Mouse (Mus musculus) limb, embryonic 13.5 days (tissue): ENCODE results near the gene Prss41. TPM values are rescaled to one million over a fixed set of nuclear protein-coding genes. Genes with fewer than 3 reads are reported as not detected.

Source experiments
- ATAC-seq: fragments of 200-750 bp; cut with Nextera tagmentation; 2 replicates; pipeline ENCODE4 v1.8.0; 2017; ENCODE audit warnings: low read depth, moderate number of reproducible peaks, moderate TSS enrichment; ENCODE audit not compliant: low FRiP score
- H3K27ac ChIP-seq: fragments of 300-500 bp; sonication (generic); 2 replicates; pipeline ENCODE4 v1.5.1; 2015; ENCODE audit warnings: inconsistent platforms, mild to moderate bottlenecking, moderate library complexity
- H3K27me3 ChIP-seq: fragments of 300-500 bp; sonication (generic); 2 replicates; pipeline ENCODE4 v1.6.1; 2015; ENCODE audit warnings: mild to moderate bottlenecking, inconsistent platforms
- H3K36me3 ChIP-seq: fragments of 300-500 bp; sonication (generic); 2 replicates; pipeline ENCODE4 v1.6.1; 2015; ENCODE audit warnings: inconsistent platforms, mild to moderate bottlenecking, moderate library complexity
- H3K4me1 ChIP-seq: fragments of 300-500 bp; sonication (generic); 2 replicates; pipeline ENCODE4 v1.6.1; 2015; ENCODE audit warnings: inconsistent platforms
- H3K4me2 ChIP-seq: fragments of 300-500 bp; sonication (generic); replicated peaks from 2 replicates; pipeline ENCODE4 v1.6.1; 2015; ENCODE audit warnings: inconsistent platforms, mild to moderate bottlenecking, moderate library complexity
- H3K4me3 ChIP-seq: fragments of 300-500 bp; sonication (generic); 2 replicates; pipeline ENCODE4 v1.5.1; 2015; ENCODE audit warnings: moderate library complexity, mild to moderate bottlenecking, inconsistent platforms
- H3K9ac ChIP-seq: fragments of 300-500 bp; sonication (generic); 2 replicates; pipeline ENCODE4 v1.6.1; 2015; ENCODE audit warnings: mild to moderate bottlenecking, inconsistent platforms
- H3K9me3 ChIP-seq: fragments of 300-500 bp; sonication (generic); 2 replicates; pipeline ENCODE4 v1.6.1; 2016; ENCODE audit warnings: inconsistent platforms
- WGBS: fragments of 180-500 bp; shearing (Covaris S2); methylation state at CpG from one replicate; pipeline ENCODE4 v1.1.7; 2015; 5-methylcytosine and 5-hydroxymethylcytosine counted together
- polyA plus RNA-seq: library from polyadenylated mRNA; unstranded; fragments of >200 nt; fragmentation: Nextera tagmentation; extraction: Ambion mirVana; gene quantifications from 2 replicates; pipeline ENCODE4 v1.2.1, GENCODE M21; 2015

Gene Prss41
- polyA plus RNA-seq, 1 experiment from 2014 or later: 2.4 TPM

- H3K4me1 ChIP-seq: peaks cover 10% of the 10 kb centered on the region
- peaks cover 26% of the 10 kb centered on the region for H3K9me3 ChIP-seq
- H3K27ac ChIP-seq: no peak overlapping the region
- H3K27me3 ChIP-seq: no peaks in the 10 kb centered on the region
- no peak overlapping the region for H3K4me3 ChIP-seq
- no peak for ATAC-seq
- H3K9ac ChIP-seq: no peak overlapping the region
- H3K4me2 ChIP-seq: no peak overlapping the region
- 76% methylated on average over 5 of the region's 6 CpGs for WGBS
- H3K36me3 ChIP-seq: peaks cover 99% of the 10 kb centered on the region
Observed at GRCm38 (mm10) chr17:23822094-23822493, 21.9 kb downstream of the Prss41 start.

DNA sequence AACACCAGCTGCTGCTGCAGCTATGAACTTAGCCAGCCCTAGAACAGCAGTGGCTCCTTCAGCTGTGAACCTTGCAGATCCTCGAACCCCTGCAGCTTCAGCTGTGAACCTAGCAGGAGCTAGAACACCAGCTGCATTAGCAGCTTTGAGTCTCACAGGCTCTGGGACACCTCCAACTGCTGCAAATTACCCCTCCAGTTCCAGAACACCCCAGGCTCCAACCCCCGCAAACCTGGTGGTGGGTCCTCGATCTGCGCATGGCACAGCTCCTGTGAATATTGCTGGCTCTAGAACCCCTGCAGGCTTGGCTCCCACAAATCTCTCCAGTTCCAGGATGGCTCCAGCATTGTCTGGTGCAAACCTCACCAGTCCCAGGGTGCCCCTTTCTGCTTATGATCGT lies 23.2 kb downstream of the Prss41 start:
- Histone ChIP-seq H3K9me3 (peaks cover 33% of the 10 kb centered on the region), H3K4me1 (peaks cover 2% of the 10 kb centered on the region; the same call in 1 of the 2 replicates), H3K27me3 (no peaks in the 10 kb centered on the region), H3K27ac (no peak overlapping the region), H3K4me2 (no peak overlapping the region), H3K4me3 (no peak overlapping the region), H3K36me3 (peaks cover 100% of the 10 kb centered on the region), H3K9ac (no peak overlapping the region)
- no peak for ATAC-seq
- 96% methylated on average over 5 of the region's 5 CpGs for WGBS

DNA sequence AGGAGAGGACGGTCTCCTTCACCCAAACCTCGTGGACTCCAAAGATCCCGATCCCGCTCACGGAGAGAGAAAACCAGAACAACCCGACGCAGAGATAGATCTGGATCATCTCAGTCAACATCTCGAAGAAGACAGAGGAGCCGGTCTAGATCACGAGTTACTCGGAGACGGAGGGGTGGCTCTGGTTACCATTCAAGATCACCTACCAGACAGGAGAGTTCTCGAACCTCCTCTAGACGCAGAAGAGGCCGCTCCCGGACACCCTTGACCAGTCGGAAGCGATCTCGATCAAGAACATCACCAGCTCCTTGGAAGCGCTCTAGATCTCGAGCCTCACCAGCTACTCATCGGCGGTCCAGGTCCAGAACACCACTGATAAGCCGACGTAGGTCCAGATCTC lies 24.7 kb downstream of the Prss41 start:
- Histone ChIP-seq H3K9me3 (peaks cover 40% of the 10 kb centered on the region), H3K4me1 (no peaks in the 10 kb centered on the region), H3K9ac (no peak overlapping the region), H3K27ac (no peak overlapping the region), H3K36me3 (peaks cover 100% of the 10 kb centered on the region), H3K4me2 (no peak overlapping the region), H3K4me3 (no peak overlapping the region), H3K27me3 (no peaks in the 10 kb centered on the region)
- 99% methylated on average over 25 of the region's 25 CpGs for WGBS
- ATAC-seq: no peak

- H3K9me3 ChIP-seq: peaks cover 40% of the 10 kb centered on the region
- H3K27me3 ChIP-seq: no peaks in the 10 kb centered on the region
- H3K27ac ChIP-seq: no peak overlapping the region
- no peak overlapping the region for H3K9ac ChIP-seq
- WGBS: 98% methylated on average over 8 of the region's 8 CpGs
- no peak overlapping the region for H3K4me3 ChIP-seq
- peaks cover 100% of the 10 kb centered on the region for H3K36me3 ChIP-seq
- ATAC-seq: no peak
- H3K4me2 ChIP-seq: no peak overlapping the region
- H3K4me1 ChIP-seq: no peaks in the 10 kb centered on the region
Observed at GRCm38 (mm10) chr17:23818579-23818978, 25.4 kb downstream of the Prss41 start.

GRCm38 (mm10) chr17:23815641-23816040 lies 28.3 kb downstream of the Prss41 start:
- Histone ChIP-seq H3K9me3 (peaks cover 40% of the 10 kb centered on the region), H3K4me1 (no peaks in the 10 kb centered on the region), H3K4me2 (no peak overlapping the region), H3K4me3 (no peak overlapping the region), H3K36me3 (peaks cover 96% of the 10 kb centered on the region), H3K9ac (no peak overlapping the region), H3K27ac (no peak overlapping the region), H3K27me3 (no peaks in the 10 kb centered on the region)
- no peak for ATAC-seq
- WGBS: over 99% methylated on average over 16 of the region's 16 CpGs

DNA sequence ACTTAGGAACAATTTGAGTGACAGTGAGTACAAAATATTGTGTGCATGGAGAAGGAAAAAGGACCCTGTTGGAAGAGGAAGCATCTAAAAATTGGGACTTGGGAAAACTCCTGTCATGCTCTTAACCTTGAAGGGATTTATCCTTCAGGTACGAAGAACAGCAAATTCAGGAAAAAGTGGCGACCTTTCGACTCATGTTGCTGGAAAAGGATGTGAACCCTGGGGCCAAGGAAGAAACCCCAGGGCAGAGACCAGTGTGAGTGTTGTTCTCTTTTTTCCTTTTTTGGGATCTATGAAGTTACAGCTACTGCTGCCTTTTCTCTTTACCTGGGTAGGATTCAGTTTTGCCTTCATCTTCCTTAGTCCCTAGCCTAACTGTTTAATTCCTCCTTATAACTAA lies 36.1 kb downstream of the Prss41 start:
- WGBS: 92% methylated on average over 3 of the region's 3 CpGs
- Histone ChIP-seq H3K9me3 (no peaks in the 10 kb centered on the region), H3K36me3 (peaks cover 62% of the 10 kb centered on the region), H3K4me3 (no peak overlapping the region), H3K27ac (no peak overlapping the region), H3K27me3 (no peaks in the 10 kb centered on the region), H3K4me2 (no peak overlapping the region), H3K4me1 (peaks cover 32% of the 10 kb centered on the region), H3K9ac (no peak overlapping the region)
- ATAC-seq: no peak

DNA sequence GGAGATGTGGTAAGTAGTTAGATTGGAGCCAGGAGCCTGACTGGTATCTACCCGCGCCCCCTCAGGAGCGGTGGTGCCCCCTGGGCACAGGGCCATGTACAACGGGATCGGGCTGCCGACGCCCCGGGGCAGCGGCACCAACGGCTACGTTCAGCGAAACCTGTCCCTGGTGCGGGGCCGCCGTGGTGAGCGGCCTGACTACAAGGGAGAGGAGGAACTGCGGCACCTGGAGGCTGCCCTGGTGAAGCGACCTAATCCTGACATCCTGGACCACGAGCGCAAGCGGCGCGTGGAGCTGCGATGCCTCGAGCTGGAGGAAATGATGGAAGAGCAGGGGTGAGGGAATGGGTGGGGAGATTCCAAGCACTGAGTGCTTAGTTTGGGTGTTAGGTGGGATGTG lies 37.1 kb downstream of the Prss41 start:
- Histone ChIP-seq H3K4me2 (peak overlapping the region; percentile 95), H3K9ac (peak overlapping the region; percentile 46), H3K4me1 (peaks cover 32% of the 10 kb centered on the region), H3K27me3 (no peaks in the 10 kb centered on the region), H3K36me3 (peaks cover 51% of the 10 kb centered on the region), H3K4me3 (peak overlapping the region; percentile 20), H3K9me3 (no peaks in the 10 kb centered on the region), H3K27ac (no peak overlapping the region)
- no peak for ATAC-seq
- 79% methylated on average over 25 of the region's 25 CpGs for WGBS

GRCm38 (mm10) chr17:23804426-23805085 lies 39.4 kb downstream of the Prss41 start:
- no peak for ATAC-seq
- peak overlapping the region; percentile 99 for H3K4me3 ChIP-seq
- H3K27me3 ChIP-seq: no peaks in the 10 kb centered on the region
- peaks cover 30% of the 10 kb centered on the region for H3K36me3 ChIP-seq
- peak overlapping the region; percentile 97 for H3K27ac ChIP-seq
- H3K9ac ChIP-seq: peak overlapping the region; percentile 99
- peaks cover 32% of the 10 kb centered on the region for H3K4me1 ChIP-seq
- no peaks in the 10 kb centered on the region for H3K9me3 ChIP-seq
- H3K4me2 ChIP-seq: peak overlapping the region; percentile 95
- 3% methylated on average over 8 of the region's 8 CpGs for WGBS

DNA sequence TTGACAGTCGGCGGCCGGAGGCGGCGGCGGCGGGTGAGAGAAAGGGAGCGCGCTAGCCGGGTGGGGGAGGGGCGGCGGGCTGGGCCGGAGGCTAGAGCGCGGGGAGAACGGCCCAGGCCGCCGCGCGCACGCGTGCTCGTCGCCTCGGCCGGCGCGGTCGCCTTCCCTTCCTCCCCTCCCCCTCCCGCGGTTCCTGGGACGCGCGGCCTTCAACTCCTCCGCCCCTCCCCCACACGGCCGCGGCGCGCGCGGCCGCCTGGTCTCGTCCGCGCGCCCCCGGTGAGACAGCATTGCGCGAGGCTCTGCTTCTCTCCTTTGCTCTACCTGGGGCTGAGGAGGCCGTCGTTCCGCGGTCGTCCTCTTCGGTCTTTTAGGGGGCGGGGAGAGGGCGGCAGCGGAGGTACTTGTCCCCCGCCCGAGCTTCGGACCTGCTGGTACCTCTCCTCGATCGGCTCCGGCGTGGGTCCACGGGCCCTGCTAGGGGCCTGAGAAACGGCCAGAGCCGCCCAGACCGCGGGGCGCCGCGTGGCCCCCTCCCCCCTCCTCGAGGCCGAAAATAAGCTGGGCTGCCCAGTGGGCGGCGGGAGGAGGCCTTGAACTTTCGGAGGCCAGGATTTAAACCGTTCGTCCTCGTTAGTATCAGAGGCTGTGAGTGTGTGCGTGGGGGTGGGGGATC lies 40.5 kb downstream of the Prss41 start:
- H3K27ac ChIP-seq: peak overlapping the region; percentile 97
- H3K36me3 ChIP-seq: peaks cover 19% of the 10 kb centered on the region
- H3K9ac ChIP-seq: peak overlapping the region; percentile 99
- H3K9me3 ChIP-seq: no peaks in the 10 kb centered on the region
- WGBS: under 1% methylated on average over 56 of the region's 83 CpGs
- H3K4me2 ChIP-seq: peak overlapping the region; percentile 95
- H3K4me3 ChIP-seq: peak overlapping the region; percentile 99
- H3K4me1 ChIP-seq: peaks cover 32% of the 10 kb centered on the region
- H3K27me3 ChIP-seq: no peaks in the 10 kb centered on the region
- peak; percentile 54 for ATAC-seq

- WGBS: under 1% methylated on average over 60 of the region's 60 CpGs
- no peaks in the 10 kb centered on the region for H3K9me3 ChIP-seq
- H3K4me3 ChIP-seq: peak overlapping the region; percentile 99
- peak overlapping the region; percentile 95 for H3K4me2 ChIP-seq
- H3K9ac ChIP-seq: peak overlapping the region; percentile 99
- peak; percentile 99 for ATAC-seq
- H3K4me1 ChIP-seq: peaks cover 32% of the 10 kb centered on the region
- peaks cover 13% of the 10 kb centered on the region for H3K36me3 ChIP-seq
- H3K27me3 ChIP-seq: no peaks in the 10 kb centered on the region
- H3K27ac ChIP-seq: peak overlapping the region; percentile 97
Observed at GRCm38 (mm10) chr17:23802746-23803365, 41.1 kb downstream of the Prss41 start.

DNA sequence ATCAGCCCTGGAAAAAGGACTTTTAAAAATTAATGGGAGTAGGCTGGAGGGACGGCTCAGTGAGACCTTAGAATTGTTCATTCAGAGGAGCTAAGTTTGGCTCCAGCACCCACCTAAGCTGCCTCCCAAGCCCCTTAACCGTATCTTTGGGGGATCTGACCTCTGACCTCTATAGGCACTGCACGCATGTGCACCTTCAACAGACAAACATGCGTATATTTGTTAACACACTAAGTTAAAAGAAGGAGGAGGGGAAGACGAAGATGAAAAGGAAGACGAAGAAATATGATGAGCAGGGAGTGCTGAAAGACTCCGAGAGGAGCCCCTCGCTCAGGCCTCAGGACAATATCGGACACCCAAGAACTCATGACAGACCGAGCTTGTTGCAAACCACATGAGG lies 42.3 kb downstream of the Prss41 start:
- H3K9me3 ChIP-seq: no peaks in the 10 kb centered on the region
- no peak for ATAC-seq

DNA sequence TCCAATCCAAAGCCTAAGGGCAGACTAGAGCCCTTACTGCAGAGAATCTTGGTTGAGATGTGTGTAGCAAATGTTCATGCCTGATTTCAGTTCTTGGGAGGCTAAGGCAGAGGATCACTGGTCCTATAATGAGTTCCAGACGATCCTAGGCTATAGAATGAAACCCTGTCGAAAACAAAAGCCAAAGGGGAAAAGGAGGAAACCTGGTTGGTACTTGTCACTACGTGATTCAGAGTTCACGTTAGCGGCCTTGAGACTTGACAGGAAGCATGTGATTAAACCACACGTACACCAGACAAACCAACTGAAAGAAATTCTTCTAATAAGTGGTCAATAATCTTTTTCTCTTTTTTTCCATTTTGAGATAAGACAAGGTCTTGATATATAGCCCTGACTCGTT lies 46.7 kb downstream of the Prss41 start:
- H3K4me2 ChIP-seq: no peak overlapping the region
- H3K9ac ChIP-seq: no peak overlapping the region
- H3K27ac ChIP-seq: no peak overlapping the region
- H3K36me3 ChIP-seq: peaks cover 7% of the 10 kb centered on the region; the same call in 1 of the 2 replicates
- H3K4me3 ChIP-seq: no peak overlapping the region
- no peaks in the 10 kb centered on the region for H3K9me3 ChIP-seq
- H3K4me1 ChIP-seq: no peaks in the 10 kb centered on the region
- WGBS: 18% methylated on average over 7 of the region's 7 CpGs
- H3K27me3 ChIP-seq: no peaks in the 10 kb centered on the region
- no peak for ATAC-seq

More for the DNA sequence above, 42.3 kb downstream of the Prss41 start:
- Histone ChIP-seq H3K4me3 (no peak overlapping the region), H3K4me2 (no peak overlapping the region), H3K27me3 (no peaks in the 10 kb centered on the region), H3K36me3 (peaks cover under 1% of the 10 kb centered on the region), H3K27ac (no peak overlapping the region), H3K4me1 (peaks cover 23% of the 10 kb centered on the region), H3K9ac (no peak overlapping the region)
- WGBS: 87% methylated on average over 10 of the region's 10 CpGs
